Mouse (Mus musculus): ENCODE data around the gene Bax.

Gene Bax

GRCm38 (mm10) chr7:45456721-45457203 is 9.9 kb downstream of the Bax start:
- DNase-seq (ENCODE audit: low spot score) = no peak

- no peak for DNase-seq (ENCODE audit: low spot score)
Observed at GRCm38 (mm10) chr7:45455932-45456696, 10.6 kb downstream of the Bax start.

DNA sequence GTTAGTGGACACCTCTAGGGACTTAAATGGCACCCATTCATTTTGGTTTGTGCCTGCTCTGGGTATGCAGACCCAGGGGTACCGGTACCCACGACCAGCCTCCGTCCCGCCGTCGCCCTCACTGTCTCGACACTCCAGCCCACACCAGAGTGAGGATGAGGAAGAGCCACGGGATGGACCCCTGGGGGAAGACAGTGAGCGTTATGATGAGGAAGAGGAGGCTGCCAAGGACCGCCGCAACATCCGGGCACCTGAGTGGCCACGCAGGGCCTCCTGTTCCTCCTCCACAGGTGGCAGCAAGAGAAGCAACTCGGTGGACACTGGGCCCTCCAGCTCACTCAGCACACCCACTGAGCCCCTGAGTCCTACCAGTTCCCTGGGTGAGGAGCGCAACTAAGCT is 11.7 kb downstream of the Bax start:
- no peak for DNase-seq (ENCODE audit: low spot score)

GRCm38 (mm10) chr7:45451344-45451982 is 15.2 kb downstream of the Bax start:
- DNase-seq (ENCODE audit: low spot score) = peak; percentile 91

- no peak for DNase-seq (ENCODE audit: low spot score)
Observed at GRCm38 (mm10) chr7:45449974-45450373, 16.7 kb downstream of the Bax start.

- no peak for DNase-seq (ENCODE audit: low spot score)
Observed at GRCm38 (mm10) chr7:45447325-45447990, 19.2 kb downstream of the Bax start.

GRCm38 (mm10) chr7:45446589-45446988 is 20.1 kb downstream of the Bax start:
- DNase-seq (ENCODE audit: low spot score) = no peak

DNA sequence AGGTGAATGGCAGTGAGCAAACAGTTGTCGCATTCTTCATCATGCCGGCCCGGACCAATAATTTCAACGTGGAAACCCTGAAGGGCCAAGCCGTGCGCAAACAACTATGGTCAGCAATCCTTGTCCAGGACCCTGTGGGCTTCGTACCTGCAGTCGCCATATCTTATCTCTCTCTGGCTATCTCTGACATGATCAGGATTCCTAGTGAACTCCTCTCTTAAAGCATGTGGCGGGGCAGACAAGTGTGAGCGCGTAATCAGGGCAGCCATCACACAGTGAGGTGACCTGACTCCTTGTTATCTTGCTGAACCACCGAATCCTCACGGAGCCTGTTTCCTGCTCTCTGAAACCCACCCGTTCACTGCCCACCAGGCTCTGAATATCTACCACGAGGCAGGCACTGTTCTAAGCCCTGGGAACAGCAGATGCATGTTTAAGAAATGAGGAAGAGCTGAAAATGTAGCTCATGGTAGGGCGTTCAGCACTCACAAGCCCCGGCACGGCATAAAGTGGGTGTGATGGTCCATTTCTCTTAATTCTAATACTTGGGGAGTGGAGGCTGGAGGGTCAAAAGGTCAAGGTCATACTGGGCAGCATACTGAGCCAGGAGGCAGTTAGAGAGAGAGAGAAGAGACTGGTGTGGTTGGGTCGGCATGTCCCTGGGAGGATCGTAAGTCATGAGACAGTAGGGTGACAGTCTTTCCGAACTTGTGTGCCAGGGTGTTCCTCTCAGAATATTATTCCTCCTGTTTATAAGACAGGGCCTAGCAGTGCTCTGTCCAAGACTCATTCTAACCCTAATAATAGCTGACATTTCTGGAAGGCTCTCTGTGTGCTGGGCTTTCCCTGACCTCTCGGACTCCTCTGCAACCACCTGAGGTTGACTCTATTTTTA is 22.9 kb downstream of the Bax start:
- no peak for DNase-seq (ENCODE audit: low spot score)

DNA sequence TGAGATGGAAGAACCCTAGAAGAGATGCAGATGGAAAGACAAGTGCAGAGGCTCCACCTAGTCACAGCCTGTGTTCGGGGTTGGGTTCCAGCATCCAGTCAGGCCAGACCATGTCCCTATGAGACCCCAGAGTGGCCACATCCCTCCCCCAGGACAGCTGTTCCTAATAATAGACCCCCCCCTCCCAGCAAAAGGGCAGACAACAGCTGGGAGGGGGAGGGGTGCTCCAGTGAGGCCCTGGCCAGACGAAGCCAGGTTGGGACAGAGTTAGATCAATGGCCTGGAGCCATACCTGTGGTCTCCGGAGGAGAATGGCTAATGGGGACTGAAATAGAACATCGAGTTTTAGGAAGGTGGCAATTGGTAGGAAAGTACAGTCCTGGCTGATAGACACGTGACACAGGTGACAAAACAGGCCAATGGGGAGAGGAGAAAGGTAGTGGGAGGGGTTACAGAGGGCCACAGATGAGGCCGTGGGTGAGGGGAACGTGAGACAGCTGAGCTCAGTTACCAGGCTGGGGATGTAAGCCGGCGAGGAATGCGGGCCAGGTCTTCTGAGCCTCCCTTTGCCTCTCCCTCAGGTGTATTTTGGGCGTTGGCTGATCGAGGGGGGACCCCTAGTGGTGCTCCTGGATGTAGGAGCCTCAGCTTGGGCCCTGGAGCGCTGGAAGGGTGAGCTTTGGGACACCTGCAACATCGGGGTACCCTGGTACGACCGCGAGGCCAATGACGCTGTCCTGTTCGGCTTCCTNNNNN is 29.0 kb downstream of the Bax start, which contains the start of gene Ruvbl2:
Gene Ruvbl2, minus strand, starts transcription at position 576 of the 756 bp plus-strand sequence.
- DNase-seq (ENCODE audit: low spot score) = no peak

DNA sequence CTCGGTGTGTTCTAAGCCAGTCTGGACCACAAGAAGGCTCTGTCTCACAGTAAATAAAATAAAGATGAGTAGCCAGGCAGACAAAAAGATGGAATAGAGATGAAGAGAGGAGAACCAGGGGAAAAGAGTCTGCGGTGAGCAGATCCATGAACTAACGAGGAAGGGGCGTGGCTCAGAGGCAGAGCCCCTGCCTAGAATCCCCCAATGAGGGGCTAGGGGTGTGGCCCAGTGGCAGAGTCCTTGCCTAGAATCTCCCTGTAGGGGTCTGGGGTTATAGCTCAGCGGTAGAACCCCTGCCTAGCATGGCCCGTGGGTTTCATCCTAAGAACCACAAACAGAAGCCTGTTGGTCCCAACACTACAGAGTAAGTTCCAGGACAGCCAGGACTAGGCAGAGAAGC is 29.7 kb downstream of the Bax start:
- no peak for DNase-seq (ENCODE audit: low spot score)

DNA sequence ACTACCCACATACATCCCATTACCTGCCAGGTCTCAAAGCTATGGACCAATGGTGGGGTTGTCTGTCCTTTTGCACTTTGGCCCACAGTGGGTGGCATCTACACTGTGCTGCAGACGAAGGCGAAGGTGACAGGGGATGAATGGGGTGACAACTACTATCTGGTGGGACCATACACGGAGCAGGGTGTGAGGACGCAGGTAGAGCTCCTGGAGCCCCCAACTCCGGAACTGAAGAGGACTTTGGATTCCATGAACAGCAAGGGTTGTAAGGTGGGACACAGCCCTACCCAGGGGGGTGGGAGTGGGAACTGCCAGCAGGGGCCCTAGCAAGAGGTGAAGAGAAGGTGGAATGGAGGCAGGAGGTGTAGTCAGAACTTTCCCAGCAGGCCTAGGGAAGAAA is 30.3 kb downstream of the Bax start:
- no peak for DNase-seq (ENCODE audit: low spot score)

DNA sequence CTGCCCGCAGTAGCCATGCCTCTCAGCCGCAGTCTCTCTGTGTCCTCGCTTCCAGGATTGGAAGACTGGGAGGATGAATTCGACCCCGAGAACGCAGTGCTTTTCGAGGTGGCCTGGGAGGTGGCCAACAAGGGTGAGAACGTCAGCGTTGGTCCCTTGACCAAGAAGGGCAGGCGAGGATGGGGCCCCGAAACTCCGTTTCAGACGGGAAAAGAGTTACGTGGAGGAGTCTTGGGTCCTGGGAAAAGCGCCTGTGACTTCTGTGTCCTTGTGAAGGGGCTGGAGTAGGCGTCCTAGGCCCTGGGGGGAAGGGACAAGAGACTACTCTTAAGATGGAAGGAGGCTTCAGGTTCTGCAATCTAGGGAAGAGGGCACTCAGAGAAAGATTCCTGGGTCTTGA is 31.7 kb downstream of the Bax start:
- no peak for DNase-seq (ENCODE audit: low spot score)

GRCm38 (mm10) chr7:45434203-45435015 is 32.3 kb downstream of the Bax start, which contains the start of gene Gys1:
Gene Gys1, plus strand, starts transcription at chr7:45434844.
- DNase-seq (ENCODE audit: low spot score) = peak; percentile 100

GRCm38 (mm10) chr7:45433835-45434202 is 32.9 kb downstream of the Bax start:
- DNase-seq (ENCODE audit: low spot score) = no peak

GRCm38 (mm10) chr7:45426556-45426955 is 40.1 kb downstream of the Bax start:
- DNase-seq (ENCODE audit: low spot score) = no peak

DNA sequence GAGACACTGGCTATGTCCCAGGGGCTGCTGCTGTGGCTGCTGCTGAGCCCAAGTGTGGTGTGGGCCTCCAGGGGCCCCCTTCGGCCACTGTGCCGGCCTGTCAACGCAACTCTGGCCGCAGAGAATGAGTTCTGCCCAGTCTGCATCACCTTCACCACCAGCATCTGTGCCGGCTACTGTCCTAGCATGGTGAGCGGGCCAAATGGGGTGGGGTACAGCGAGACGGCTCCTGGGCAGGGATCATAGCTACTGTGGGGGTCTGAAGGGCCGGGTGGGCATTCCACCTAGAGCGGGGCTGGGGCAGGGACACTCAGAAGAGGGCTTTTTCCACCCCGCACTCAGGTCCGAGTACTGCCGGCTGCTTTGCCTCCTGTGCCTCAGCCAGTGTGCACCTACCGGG is 45.5 kb downstream of the Bax start:
- no peak for DNase-seq (ENCODE audit: low spot score)

DNA sequence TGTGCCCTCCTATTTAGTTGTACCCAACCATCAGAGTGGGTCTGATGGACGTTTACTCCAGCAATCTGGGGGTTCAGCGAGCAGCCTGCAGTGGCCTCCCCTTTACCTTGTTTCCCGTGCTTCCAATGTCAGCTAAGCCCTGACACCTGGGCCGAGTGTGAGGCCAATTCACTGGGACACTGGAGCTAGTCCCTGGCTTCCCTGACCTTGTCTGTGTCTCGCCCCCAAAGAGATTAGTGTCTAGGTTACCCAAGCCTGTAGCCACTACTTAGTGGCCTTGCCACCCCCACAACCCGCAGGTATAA is 46.1 kb downstream of the Bax start, which contains the start of gene Lhb:
Gene Lhb, plus strand, starts transcription at position 206 of the 305 bp plus-strand sequence.
- no peak for DNase-seq (ENCODE audit: low spot score)

DNA sequence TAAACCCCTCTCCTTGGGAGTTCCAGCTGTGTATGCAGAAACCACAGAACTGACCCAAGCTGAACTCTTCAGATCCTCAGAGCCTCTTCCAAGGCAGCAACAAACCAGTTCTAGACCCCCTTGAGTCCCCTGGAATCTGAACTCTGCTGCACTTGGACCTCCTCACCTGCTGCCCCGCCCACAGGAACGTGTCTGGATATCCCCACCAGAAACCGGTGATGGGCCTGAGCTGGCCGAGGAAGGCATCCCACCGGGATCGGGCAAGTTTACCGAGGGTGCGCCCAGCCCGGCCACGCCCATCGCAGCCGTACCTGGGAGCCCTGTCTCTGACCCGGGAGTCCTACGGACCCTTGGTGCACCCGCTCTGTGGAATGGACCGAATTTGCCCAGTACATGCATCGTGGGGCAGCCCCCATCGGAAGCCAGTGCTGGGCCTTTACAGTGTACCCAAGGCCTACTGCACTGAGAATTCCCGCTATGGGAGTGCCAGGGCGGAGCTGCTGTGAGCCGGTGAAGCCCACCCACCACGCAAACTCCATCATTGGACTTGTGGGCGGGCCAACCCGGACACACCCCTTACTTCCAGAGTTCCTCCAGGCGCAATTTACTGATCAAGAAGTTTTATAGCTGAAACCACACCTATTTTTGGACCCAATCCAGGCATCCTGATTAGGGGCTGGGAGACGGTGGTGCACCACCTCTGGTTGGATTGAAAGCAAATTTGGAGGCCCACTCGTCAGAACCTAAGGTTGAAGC is 46.7 kb downstream of the Bax start:
- DNase-seq (ENCODE audit: low spot score) = no peak

DNA sequence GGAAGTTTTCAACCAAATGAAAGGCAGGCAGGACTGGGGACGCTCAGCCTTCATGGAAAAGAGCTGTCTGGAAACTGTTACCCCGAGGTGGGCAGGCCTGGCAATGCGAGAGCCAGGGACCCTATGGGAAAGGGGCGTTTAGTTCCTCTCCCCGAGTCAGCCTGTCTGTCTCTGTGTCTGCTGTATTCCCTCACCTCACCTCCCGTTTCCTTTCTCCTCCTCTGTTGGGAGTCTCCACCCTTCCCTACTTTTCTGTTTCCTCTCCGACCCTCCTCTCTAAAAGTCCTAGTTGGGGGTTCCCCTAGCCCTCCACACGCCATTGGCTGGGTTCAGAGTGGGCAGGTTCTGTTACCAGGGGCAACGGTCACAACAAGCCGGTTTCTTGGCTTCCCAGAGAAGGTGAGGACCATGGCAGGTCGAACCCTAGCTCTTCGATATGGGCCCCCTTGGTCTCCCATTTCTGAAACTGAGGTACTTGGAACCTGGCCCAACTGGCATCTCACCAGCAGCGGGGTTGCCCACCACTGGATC is 48.7 kb downstream of the Bax start:
- DNase-seq (ENCODE audit: low spot score) = no peak

Measured in layer of hippocampus, adult 11-12 months (tissue).